9 mouse cellular contexts compared by ENCODE assay signal in the genomic region with DNA sequence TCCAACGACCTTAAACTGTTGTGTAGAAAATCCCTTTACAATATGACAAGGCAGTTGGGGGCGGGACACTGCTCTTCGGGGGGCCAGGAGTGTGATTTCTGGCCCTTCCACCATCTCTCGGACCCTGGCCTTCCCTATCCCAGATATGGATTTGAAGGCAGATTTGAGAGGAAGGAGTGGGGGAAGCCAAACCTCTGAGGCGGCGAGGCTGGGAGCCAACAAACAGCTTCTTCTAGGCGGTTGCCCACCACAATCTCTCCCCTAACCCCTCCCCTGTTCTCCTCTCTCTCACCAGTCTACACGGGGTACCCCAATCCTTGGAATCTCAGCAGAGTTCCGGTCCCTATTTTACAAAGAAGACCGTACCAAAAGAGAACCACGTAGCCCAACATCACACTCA. TPM values are rescaled to one million over a fixed set of nuclear protein-coding genes. Genes with fewer than 3 reads are reported as not detected.
DNase-seq lines count a peak whose midpoint lies in the region; ATAC-seq and TF ChIP-seq lines count a peak whose summit lies in the region.
"Had no signal": no experiment of that assay in that cellular context is flagged by ENCODE, and none has a peak within 500 bp of the region (broad histone marks: within the 10 kb centered on the region; RNA-seq: fewer than 3 reads in every experiment).

No protein-coding gene starts in this region.

- H3K27ac ChIP-seq in lung, postnatal 0 days (ENCODE audit: low read length), result no peak overlapping the region
- no peak overlapping the region for H3K27ac ChIP-seq in limb, embryonic 12.5 days
- H3K27ac ChIP-seq in stomach, embryonic 15.5 days, result no peak overlapping the region

- peaks cover 43% of the 10 kb centered on the region for H3K27me3 ChIP-seq in lung, postnatal 0 days (replicated peaks; ENCODE audit: insufficient read depth, low read length)
- H3K27me3 ChIP-seq in limb, embryonic 12.5 days, result peaks cover 89% of the 10 kb centered on the region
- H3K27me3 ChIP-seq in stomach, embryonic 15.5 days (replicated peaks), result peaks cover 61% of the 10 kb centered on the region

- DNase-seq in embryo, embryonic 10.5 days (ENCODE audit: low spot score), result peak; percentile 52
- no peak for DNase-seq in embryo, embryonic 9.5 days (ENCODE audit: extremely low spot score)
- no peak for DNase-seq in lung, postnatal 0 days (ENCODE audit: low spot score)
- DNase-seq in lung, postnatal 10 days, result no peak
- DNase-seq in spleen, postnatal 36 days (ENCODE audit: low spot score in 2 of 2), result no peak
- no peak for DNase-seq in layer of hippocampus, adult 18-20 months (ENCODE audit: low spot score in 2 of 2)

- no peak for ATAC-seq in lung, postnatal 0 days
- ATAC-seq in limb, embryonic 12.5 days (ENCODE audit: insufficient number of reproducible peaks, insufficient read depth, low FRiP score, low TSS enrichment, low read depth), result no peak
- no peak for ATAC-seq in stomach, embryonic 15.5 days (ENCODE audit: insufficient read depth, low FRiP score, low read depth)

- 4% methylated on average over 11 of the region's 11 CpGs for WGBS in lung, postnatal 0 days
- WGBS in limb, embryonic 12.5 days, result 3% methylated on average over 11 of the region's 11 CpGs
- 6% methylated on average over 11 of the region's 11 CpGs for WGBS in stomach, embryonic 15.5 days

- H3K36me3 ChIP-seq in lung, postnatal 0 days (ENCODE audit: insufficient read depth, low read length), result no peaks in the 10 kb centered on the region
- no peaks in the 10 kb centered on the region for H3K36me3 ChIP-seq in limb, embryonic 12.5 days
- no peaks in the 10 kb centered on the region for H3K36me3 ChIP-seq in stomach, embryonic 15.5 days

- no peak for TF ChIP-seq CTCF in lung, postnatal 0 days (IDR thresholded peaks at IDR 0.05)

- peaks cover 13% of the 10 kb centered on the region; the same call in 1 of the 2 replicates for H3K4me1 ChIP-seq in lung, postnatal 0 days (ENCODE audit: insufficient read depth, low read depth, low read length)
- H3K4me1 ChIP-seq in limb, embryonic 12.5 days (replicated peaks), result peaks cover 49% of the 10 kb centered on the region
- peaks cover 14% of the 10 kb centered on the region for H3K4me1 ChIP-seq in stomach, embryonic 15.5 days

- H3K4me3 ChIP-seq in lung, postnatal 0 days (ENCODE audit: low read depth, low read length), result 0 out of 2 replicates have a peak overlapping the region, but pooled peaks have one; percentile 40
- peak overlapping the region; percentile 56 for H3K4me3 ChIP-seq in limb, embryonic 12.5 days (replicated peaks)
- peak overlapping the region; percentile 47 for H3K4me3 ChIP-seq in stomach, embryonic 15.5 days (replicated peaks)

- no peak for TF ChIP-seq EP300 in lung, postnatal 0 days (IDR thresholded peaks at IDR 0.05)

- peak overlapping the region; percentile 73; the same call in 1 of the 2 replicates for H3K4me2 ChIP-seq in lung, postnatal 0 days (replicated peaks; ENCODE audit: low read depth, low read length)
- H3K4me2 ChIP-seq in limb, embryonic 12.5 days, result peak overlapping the region; percentile 95
- H3K4me2 ChIP-seq in stomach, embryonic 15.5 days, result peak overlapping the region; percentile 97

- H3K9me3 ChIP-seq in lung, postnatal 0 days (ENCODE audit: low read length), result no peaks in the 10 kb centered on the region
- no peaks in the 10 kb centered on the region for H3K9me3 ChIP-seq in limb, embryonic 12.5 days
- H3K9me3 ChIP-seq in stomach, embryonic 15.5 days, result no peaks in the 10 kb centered on the region

- H3K9ac ChIP-seq in lung, postnatal 0 days (replicated peaks; ENCODE audit: low read depth), result no peak overlapping the region
- H3K9ac ChIP-seq in limb, embryonic 12.5 days (replicated peaks), result no peak overlapping the region
- no peak overlapping the region for H3K9ac ChIP-seq in stomach, embryonic 15.5 days

RNA-seq across cellular contexts. Expression of gene Sost, which starts 3.8 kb away (rescaled TPM):
- 0.06 TPM in 1 of 2 replicates, not detected in the other for polyA plus RNA-seq in lung, postnatal 0 days (2015; fragmentation: Nextera tagmentation; extraction: Ambion mirVana)
- 1.1 and 1.2 TPM in 2 replicates for polyA plus RNA-seq in limb, embryonic 12.5 days (2016; fragmentation: Nextera tagmentation; extraction: Ambion mirVana)
- 0.08 and 0.10 TPM in 2 replicates for polyA plus RNA-seq in stomach, embryonic 15.5 days (2015; fragmentation: Nextera tagmentation; extraction: Ambion mirVana)
- under 1 TPM in 1 of 2 experiments, not detected in 1; 0.15 TPM for total RNA-seq in layer of hippocampus, adult 18-20 months (2021)
- total RNA-seq: liver, adult 2 months had no signal

RNA-seq across cellular contexts. Expression of gene Cfap97d1, which starts 21.0 kb away (rescaled TPM):
- 0.20 TPM in 1 of 2 replicates, not detected in the other for polyA plus RNA-seq in lung, postnatal 0 days (2015; fragmentation: Nextera tagmentation; extraction: Ambion mirVana)
- polyA plus RNA-seq in limb, embryonic 12.5 days (2016; fragmentation: Nextera tagmentation; extraction: Ambion mirVana), result not detected in 2 replicates
- polyA plus RNA-seq in stomach, embryonic 15.5 days (2015; fragmentation: Nextera tagmentation; extraction: Ambion mirVana), result not detected in 2 replicates
- not detected for total RNA-seq in layer of hippocampus, adult 18-20 months (2021)
- total RNA-seq: liver, adult 2 months had no signal
- polyA plus RNA-seq: liver, adult 2 months had no signal

RNA-seq across cellular contexts. Expression of gene Dusp3, which starts 23.8 kb away (rescaled TPM):
- polyA plus RNA-seq in lung, postnatal 0 days (2015; fragmentation: Nextera tagmentation; extraction: Ambion mirVana), result 78.2 and 80.0 TPM in 2 replicates
- polyA plus RNA-seq in limb, embryonic 12.5 days (2016; fragmentation: Nextera tagmentation; extraction: Ambion mirVana), result 11.2 and 11.6 TPM in 2 replicates
- 22.5 and 25.0 TPM in 2 replicates for polyA plus RNA-seq in stomach, embryonic 15.5 days (2015; fragmentation: Nextera tagmentation; extraction: Ambion mirVana)
- total RNA-seq in layer of hippocampus, adult 18-20 months (2021), result 100 to 1,000 TPM; 158 TPM
